Mouse (Mus musculus): ENCODE measurements at regions not wholly inside any gene's neighbourhood (a gene's known extent, or its start where the extent isn't known, plus 50 kb on each side); places are given as distances from the start of the nearest gene placed in this dataset.

GRCm38 (mm10) chr1:73178810-73179209 is 163.1 kb upstream of the Tnp1 start:
- DNase-seq (ENCODE audit: low spot score) (no peak), ATAC-seq (replicated peaks; ENCODE audit: low FRiP score) (no peak)

GRCm38 (mm10) chr1:73177076-73177475 is 161.4 kb upstream of the Tnp1 start:
- H3K36me3 ChIP-seq (ENCODE audit: control insufficient read depth, insufficient read depth, low read length): no peaks in the 10 kb centered on the region
- H3K9me3 ChIP-seq (ENCODE audit: control insufficient read depth, low read length): no peaks in the 10 kb centered on the region
- no peak overlapping the region for H3K4me2 ChIP-seq (ENCODE audit: low read depth, low read length, severe bottlenecking)
- no peaks in the 10 kb centered on the region for H3K27me3 ChIP-seq (ENCODE audit: control insufficient read depth, insufficient read depth, low read length)
- ATAC-seq (replicated peaks; ENCODE audit: low FRiP score) (no peak), DNase-seq (ENCODE audit: low spot score) (no peak)
- no peaks in the 10 kb centered on the region for H3K4me1 ChIP-seq (replicated peaks; ENCODE audit: control insufficient read depth, insufficient read depth, low read length)
- no peak overlapping the region for H3K9ac ChIP-seq (ENCODE audit: low read length)
- no peak overlapping the region for H3K4me3 ChIP-seq (ENCODE audit: low read depth, low read length)
- H3K27ac ChIP-seq (ENCODE audit: low read depth, low read length): no peak overlapping the region
- 93% methylated on average over 3 of the region's 3 CpGs for WGBS

More at GRCm38 (mm10) chr1:73178810-73179209, 163.1 kb upstream of the Tnp1 start:
- H3K27me3 ChIP-seq (ENCODE audit: control insufficient read depth, insufficient read depth, low read length): no peaks in the 10 kb centered on the region
- no peak overlapping the region for H3K4me3 ChIP-seq (ENCODE audit: low read depth, low read length)
- 84% methylated on average over 3 of the region's 3 CpGs for WGBS
- H3K36me3 ChIP-seq (ENCODE audit: control insufficient read depth, insufficient read depth, low read length): no peaks in the 10 kb centered on the region
- no peak overlapping the region for H3K27ac ChIP-seq (ENCODE audit: low read depth, low read length)
- no peak overlapping the region for H3K4me2 ChIP-seq (ENCODE audit: low read depth, low read length, severe bottlenecking)
- no peak overlapping the region for H3K9ac ChIP-seq (ENCODE audit: low read length)
- H3K9me3 ChIP-seq (ENCODE audit: control insufficient read depth, low read length): no peaks in the 10 kb centered on the region
- no peaks in the 10 kb centered on the region for H3K4me1 ChIP-seq (replicated peaks; ENCODE audit: control insufficient read depth, insufficient read depth, low read length)

GRCm38 (mm10) chr1:73170668-73171008 is 154.9 kb upstream of the Tnp1 start:
- Histone ChIP-seq H3K9ac (ENCODE audit: low read length) (no peak overlapping the region), H3K27ac (ENCODE audit: low read depth, low read length) (peak overlapping the region; percentile 74), H3K4me1 (replicated peaks; ENCODE audit: control insufficient read depth, insufficient read depth, low read length) (peaks cover 9% of the 10 kb centered on the region), H3K4me3 (ENCODE audit: low read depth, low read length) (no peak overlapping the region), H3K9me3 (ENCODE audit: control insufficient read depth, low read length) (peaks cover 2% of the 10 kb centered on the region; the same call in 1 of the 2 replicates), H3K36me3 (ENCODE audit: control insufficient read depth, insufficient read depth, low read length) (no peaks in the 10 kb centered on the region), H3K4me2 (ENCODE audit: low read depth, low read length, severe bottlenecking) (no peak overlapping the region), H3K27me3 (ENCODE audit: control insufficient read depth, insufficient read depth, low read length) (no peaks in the 10 kb centered on the region)
- ATAC-seq (replicated peaks; ENCODE audit: low FRiP score) (no peak), DNase-seq (ENCODE audit: low spot score) (no peak)
- WGBS: 61% methylated on average over 3 of the region's 3 CpGs

GRCm38 (mm10) chr1:73169929-73170667 is 154.4 kb upstream of the Tnp1 start:
- Histone ChIP-seq H3K4me2 (ENCODE audit: low read depth, low read length, severe bottlenecking) (no peak overlapping the region), H3K27ac (ENCODE audit: low read depth, low read length) (peak overlapping the region; percentile 74), H3K27me3 (ENCODE audit: control insufficient read depth, insufficient read depth, low read length) (no peaks in the 10 kb centered on the region), H3K36me3 (ENCODE audit: control insufficient read depth, insufficient read depth, low read length) (no peaks in the 10 kb centered on the region), H3K9ac (ENCODE audit: low read length) (no peak overlapping the region), H3K4me1 (replicated peaks; ENCODE audit: control insufficient read depth, insufficient read depth, low read length) (peaks cover 9% of the 10 kb centered on the region), H3K9me3 (ENCODE audit: control insufficient read depth, low read length) (peaks cover 2% of the 10 kb centered on the region; the same call in 1 of the 2 replicates), H3K4me3 (ENCODE audit: low read depth, low read length) (no peak overlapping the region)
- ATAC-seq (replicated peaks; ENCODE audit: low FRiP score): peak; percentile 83
- 23% methylated on average over 6 of the region's 6 CpGs for WGBS
- DNase-seq (ENCODE audit: low spot score): no peak

- peaks cover 9% of the 10 kb centered on the region for H3K4me1 ChIP-seq (replicated peaks; ENCODE audit: control insufficient read depth, insufficient read depth, low read length)
- no peak overlapping the region for H3K4me3 ChIP-seq (ENCODE audit: low read depth, low read length)
- H3K9me3 ChIP-seq (ENCODE audit: control insufficient read depth, low read length): peaks cover 2% of the 10 kb centered on the region; the same call in 1 of the 2 replicates
- H3K27ac ChIP-seq (ENCODE audit: low read depth, low read length): peak overlapping the region; percentile 74
- no peaks in the 10 kb centered on the region for H3K27me3 ChIP-seq (ENCODE audit: control insufficient read depth, insufficient read depth, low read length)
- H3K4me2 ChIP-seq (ENCODE audit: low read depth, low read length, severe bottlenecking): no peak overlapping the region
- peak; percentile 58 for DNase-seq (ENCODE audit: low spot score)
- no peaks in the 10 kb centered on the region for H3K36me3 ChIP-seq (ENCODE audit: control insufficient read depth, insufficient read depth, low read length)
- whole genome bisulfite sequencing: 32% methylated on average over 10 of the region's 10 CpGs
- peak; percentile 82 for ATAC-seq (replicated peaks; ENCODE audit: low FRiP score)
- H3K9ac ChIP-seq (ENCODE audit: low read length): no peak overlapping the region
Measured at GRCm38 (mm10) chr1:73169077-73169869, 153.6 kb upstream of the Tnp1 start.

GRCm38 (mm10) chr1:73160199-73160598 is 144.5 kb upstream of the Tnp1 start:
- Histone ChIP-seq H3K36me3 (ENCODE audit: control insufficient read depth, insufficient read depth, low read length) (no peaks in the 10 kb centered on the region), H3K27ac (ENCODE audit: low read depth, low read length) (no peak overlapping the region), H3K9ac (ENCODE audit: low read length) (no peak overlapping the region), H3K4me1 (replicated peaks; ENCODE audit: control insufficient read depth, insufficient read depth, low read length) (no peaks in the 10 kb centered on the region), H3K27me3 (ENCODE audit: control insufficient read depth, insufficient read depth, low read length) (no peaks in the 10 kb centered on the region), H3K9me3 (ENCODE audit: control insufficient read depth, low read length) (no peaks in the 10 kb centered on the region), H3K4me3 (ENCODE audit: low read depth, low read length) (no peak overlapping the region), H3K4me2 (ENCODE audit: low read depth, low read length, severe bottlenecking) (no peak overlapping the region)
- ATAC-seq (replicated peaks; ENCODE audit: low FRiP score): no peak
- DNase-seq (ENCODE audit: low spot score): no peak
- WGBS: 91% methylated on average over 3 of the region's 3 CpGs

- Histone ChIP-seq H3K9ac (ENCODE audit: low read length) (no peak overlapping the region), H3K9me3 (ENCODE audit: control insufficient read depth, low read length) (no peaks in the 10 kb centered on the region), H3K27me3 (ENCODE audit: control insufficient read depth, insufficient read depth, low read length) (no peaks in the 10 kb centered on the region), H3K4me1 (replicated peaks; ENCODE audit: control insufficient read depth, insufficient read depth, low read length) (no peaks in the 10 kb centered on the region), H3K27ac (ENCODE audit: low read depth, low read length) (no peak overlapping the region), H3K36me3 (ENCODE audit: control insufficient read depth, insufficient read depth, low read length) (no peaks in the 10 kb centered on the region), H3K4me2 (ENCODE audit: low read depth, low read length, severe bottlenecking) (no peak overlapping the region), H3K4me3 (ENCODE audit: low read depth, low read length) (no peak overlapping the region)
- 77% methylated on average over 7 of the region's 7 CpGs for WGBS
- no peak for ATAC-seq (replicated peaks; ENCODE audit: low FRiP score)
- DNase-seq (ENCODE audit: low spot score): no peak
Measured at GRCm38 (mm10) chr1:73159405-73159976, 143.8 kb upstream of the Tnp1 start.

GRCm38 (mm10) chr1:73153438-73154097 is 137.9 kb upstream of the Tnp1 start:
- no peak overlapping the region for H3K4me2 ChIP-seq (ENCODE audit: low read depth, low read length, severe bottlenecking)
- H3K36me3 ChIP-seq (ENCODE audit: control insufficient read depth, insufficient read depth, low read length): no peaks in the 10 kb centered on the region
- no peak overlapping the region for H3K4me3 ChIP-seq (ENCODE audit: low read depth, low read length)
- WGBS: 56% methylated on average over 9 of the region's 9 CpGs
- no peak overlapping the region for H3K9ac ChIP-seq (ENCODE audit: low read length)
- H3K27ac ChIP-seq (ENCODE audit: low read depth, low read length): no peak overlapping the region
- no peak for ATAC-seq (replicated peaks; ENCODE audit: low FRiP score)
- no peak for DNase-seq (ENCODE audit: low spot score)
- H3K4me1 ChIP-seq (replicated peaks; ENCODE audit: control insufficient read depth, insufficient read depth, low read length): no peaks in the 10 kb centered on the region
- H3K27me3 ChIP-seq (ENCODE audit: control insufficient read depth, insufficient read depth, low read length): no peaks in the 10 kb centered on the region
- H3K9me3 ChIP-seq (ENCODE audit: control insufficient read depth, low read length): no peaks in the 10 kb centered on the region

All from forebrain, embryonic 11.5 days (tissue).